Mouse (Mus musculus): ENCODE data around the gene Ppp2r5a. TPM values are rescaled to one million over a fixed set of nuclear protein-coding genes. Genes with fewer than 3 reads are reported as not detected.

Ppp2r5a gene
- 14.4 and 18.6 TPM in 2 replicates for polyA plus RNA-seq (2015; fragmentation: Nextera tagmentation; extraction: Ambion mirVana)

DNA sequence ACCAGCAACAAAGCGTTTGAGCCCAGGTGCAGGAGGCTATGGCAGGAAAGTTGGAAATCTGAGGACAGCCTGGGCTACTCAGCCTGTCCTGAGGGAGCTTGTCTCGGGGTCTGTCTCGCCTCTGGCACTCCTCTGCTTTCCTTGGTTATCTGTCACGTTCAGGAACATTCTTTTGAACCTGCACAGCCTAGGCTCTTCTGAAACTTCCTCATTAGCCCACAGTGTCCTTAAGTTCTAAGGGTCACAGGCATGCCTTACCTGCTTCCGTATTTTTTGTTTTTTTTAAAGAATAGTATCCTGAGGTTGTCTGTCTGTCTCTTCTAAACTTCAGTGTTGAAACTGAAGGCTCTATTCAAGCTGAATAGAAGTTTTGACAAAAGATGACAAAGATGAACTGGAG is at the start of gene Ppp2r5a:
Gene Ppp2r5a, minus strand, starts transcription at position 199 of the 400 bp plus-strand sequence.
- ATAC-seq (ENCODE audit: insufficient number of reproducible peaks, insufficient read depth, low FRiP score, low TSS enrichment, low read depth): no peak
- Histone ChIP-seq H3K9ac (no peak within 1 kb of the TSS), H3K27me3 (0 out of 2 replicates have a peak, but pooled peaks cover 3% of the 10 kb centered on the region), H3K4me3 (no peak within 1 kb of the TSS), H3K36me3 (no peaks in the 10 kb centered on the region), H3K4me2 (no peak within 1 kb of the TSS), H3K9me3 (no peaks in the 10 kb centered on the region), H3K4me1 (peaks cover 4% of the 10 kb centered on the region; the same call in 1 of the 2 replicates), H3K27ac (no peak within 1 kb of the TSS)
- 56% methylated on average over 5 of the region's 5 CpGs for WGBS

GRCm38 (mm10) chr1:191450614-191451013 is 47.5 kb upstream of the Ppp2r5a start:
- Histone ChIP-seq H3K27ac (no peak overlapping the region), H3K36me3 (no peaks in the 10 kb centered on the region), H3K9ac (no peak overlapping the region), H3K27me3 (no peaks in the 10 kb centered on the region), H3K4me3 (no peak overlapping the region), H3K4me1 (peaks cover 16% of the 10 kb centered on the region), H3K9me3 (no peaks in the 10 kb centered on the region), H3K4me2 (no peak overlapping the region)
- 75% methylated on average over 5 of the region's 5 CpGs for WGBS
- no peak for ATAC-seq (ENCODE audit: insufficient number of reproducible peaks, insufficient read depth, low FRiP score, low TSS enrichment, low read depth)

GRCm38 (mm10) chr1:191449537-191449936 is 46.5 kb upstream of the Ppp2r5a start:
- no peaks in the 10 kb centered on the region for H3K36me3 ChIP-seq
- no peak overlapping the region for H3K27ac ChIP-seq
- 62% methylated on average over 4 of the region's 4 CpGs for WGBS
- no peak overlapping the region for H3K4me2 ChIP-seq
- no peaks in the 10 kb centered on the region for H3K27me3 ChIP-seq
- H3K4me1 ChIP-seq: peaks cover 12% of the 10 kb centered on the region
- no peak overlapping the region for H3K4me3 ChIP-seq
- no peak for ATAC-seq (ENCODE audit: insufficient number of reproducible peaks, insufficient read depth, low FRiP score, low TSS enrichment, low read depth)
- no peak overlapping the region for H3K9ac ChIP-seq
- H3K9me3 ChIP-seq: no peaks in the 10 kb centered on the region

- H3K9me3 ChIP-seq: no peaks in the 10 kb centered on the region
- H3K4me3 ChIP-seq: no peak overlapping the region
- no peak overlapping the region for H3K9ac ChIP-seq
- no peaks in the 10 kb centered on the region for H3K4me1 ChIP-seq
- H3K4me2 ChIP-seq: no peak overlapping the region
- ATAC-seq (ENCODE audit: insufficient number of reproducible peaks, insufficient read depth, low FRiP score, low TSS enrichment, low read depth): no peak
- H3K27ac ChIP-seq: no peak overlapping the region
- no peaks in the 10 kb centered on the region for H3K36me3 ChIP-seq
- 81% methylated on average over 6 of the region's 6 CpGs for WGBS
- no peaks in the 10 kb centered on the region for H3K27me3 ChIP-seq
Measured at GRCm38 (mm10) chr1:191447391-191448016, 44.4 kb upstream of the Ppp2r5a start.

- WGBS: 81% methylated on average over 5 of the region's 5 CpGs
- Histone ChIP-seq H3K9me3 (no peaks in the 10 kb centered on the region), H3K36me3 (no peaks in the 10 kb centered on the region), H3K27me3 (no peaks in the 10 kb centered on the region), H3K4me1 (no peaks in the 10 kb centered on the region), H3K4me3 (no peak overlapping the region), H3K27ac (no peak overlapping the region), H3K4me2 (no peak overlapping the region), H3K9ac (no peak overlapping the region)
- no peak for ATAC-seq (ENCODE audit: insufficient number of reproducible peaks, insufficient read depth, low FRiP score, low TSS enrichment, low read depth)
Measured at GRCm38 (mm10) chr1:191446307-191446706, 43.2 kb upstream of the Ppp2r5a start.

DNA sequence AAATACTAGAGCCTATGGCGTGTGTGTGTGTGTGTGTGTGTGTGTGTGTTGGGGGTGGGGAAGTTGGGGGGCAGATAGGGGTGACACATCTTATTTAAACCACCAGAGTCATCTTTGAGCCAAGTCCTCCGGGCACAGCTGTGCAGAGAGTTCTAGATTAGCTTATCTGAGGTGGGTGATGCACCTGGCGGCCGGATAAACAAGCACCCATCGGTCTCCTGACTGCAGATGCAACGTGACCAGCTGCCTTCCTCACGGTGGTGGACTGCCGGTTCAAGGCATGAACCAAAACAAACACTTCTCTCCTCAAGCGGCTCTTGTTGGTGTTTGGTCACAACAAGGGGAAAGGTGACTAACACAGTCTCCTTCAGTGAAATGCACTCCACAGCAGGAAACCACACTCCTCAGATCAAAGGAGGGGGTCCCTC is 42.8 kb upstream of the Ppp2r5a start:
- Histone ChIP-seq H3K9ac (no peak overlapping the region), H3K4me1 (no peaks in the 10 kb centered on the region), H3K4me3 (no peak overlapping the region), H3K27me3 (no peaks in the 10 kb centered on the region), H3K36me3 (no peaks in the 10 kb centered on the region), H3K9me3 (no peaks in the 10 kb centered on the region), H3K27ac (no peak overlapping the region), H3K4me2 (no peak overlapping the region)
- 70% methylated on average over 9 of the region's 9 CpGs for WGBS
- no peak for ATAC-seq (ENCODE audit: insufficient number of reproducible peaks, insufficient read depth, low FRiP score, low TSS enrichment, low read depth)

- no peaks in the 10 kb centered on the region for H3K36me3 ChIP-seq
- H3K4me2 ChIP-seq: no peak overlapping the region
- H3K27me3 ChIP-seq: no peaks in the 10 kb centered on the region
- no peak overlapping the region for H3K27ac ChIP-seq
- no peak for ATAC-seq (ENCODE audit: insufficient number of reproducible peaks, insufficient read depth, low FRiP score, low TSS enrichment, low read depth)
- no peaks in the 10 kb centered on the region for H3K9me3 ChIP-seq
- H3K9ac ChIP-seq: no peak overlapping the region
- no peaks in the 10 kb centered on the region for H3K4me1 ChIP-seq
- WGBS: 87% methylated on average over 12 of the region's 12 CpGs
- no peak overlapping the region for H3K4me3 ChIP-seq
Measured at GRCm38 (mm10) chr1:191445401-191445800, 42.3 kb upstream of the Ppp2r5a start.

GRCm38 (mm10) chr1:191444467-191444866 is 41.4 kb upstream of the Ppp2r5a start:
- ATAC-seq (ENCODE audit: insufficient number of reproducible peaks, insufficient read depth, low FRiP score, low TSS enrichment, low read depth): no peak
- H3K9ac ChIP-seq: no peak overlapping the region
- H3K4me3 ChIP-seq: no peak overlapping the region
- H3K27ac ChIP-seq: no peak overlapping the region
- WGBS: 68% methylated on average over 1 of the region's 1 CpGs
- H3K9me3 ChIP-seq: no peaks in the 10 kb centered on the region
- H3K36me3 ChIP-seq: no peaks in the 10 kb centered on the region
- no peaks in the 10 kb centered on the region for H3K27me3 ChIP-seq
- H3K4me2 ChIP-seq: no peak overlapping the region
- no peaks in the 10 kb centered on the region for H3K4me1 ChIP-seq

DNA sequence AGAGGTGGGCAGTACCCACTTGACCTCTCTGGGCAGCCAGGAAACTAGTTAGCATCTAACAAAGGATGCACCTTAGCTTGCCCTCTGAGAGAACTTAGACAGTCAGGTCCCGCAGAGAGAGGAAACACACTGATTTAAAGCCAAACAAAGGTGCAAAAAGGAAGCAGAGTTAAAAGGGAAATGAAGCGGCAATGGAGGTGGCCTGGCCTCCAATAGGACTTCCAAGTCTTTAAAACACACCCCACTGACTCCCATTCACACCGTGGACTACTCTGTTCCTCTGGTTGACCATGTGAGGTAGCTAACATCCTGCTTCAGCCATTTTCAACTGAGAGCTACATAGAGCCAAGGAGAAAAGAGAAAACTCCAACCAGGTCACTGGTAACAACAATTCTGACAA is 35.9 kb upstream of the Ppp2r5a start:
- H3K4me2 ChIP-seq: no peak overlapping the region
- WGBS: 65% methylated on average over 3 of the region's 3 CpGs
- no peak for ATAC-seq (ENCODE audit: insufficient number of reproducible peaks, insufficient read depth, low FRiP score, low TSS enrichment, low read depth)

DNA sequence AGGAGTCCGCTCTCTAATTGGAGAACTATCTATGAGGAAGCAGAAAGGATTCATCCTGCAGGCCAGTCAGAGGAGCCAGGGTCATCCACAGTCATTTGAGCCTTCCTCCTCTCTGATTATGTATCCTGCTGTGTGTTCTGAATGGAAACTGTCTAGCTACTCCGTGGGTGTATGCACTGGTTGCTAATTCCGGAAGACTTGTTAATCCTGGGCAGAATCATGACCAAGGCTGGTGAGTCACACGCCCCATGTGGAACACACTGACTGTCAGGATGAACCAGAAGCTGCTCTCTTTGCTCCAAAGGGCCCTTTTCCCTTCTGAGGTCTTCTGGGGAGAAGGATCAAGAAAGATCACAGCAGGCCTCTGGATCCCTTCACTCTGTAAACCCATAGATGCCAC is 35.5 kb upstream of the Ppp2r5a start:
- ATAC-seq (ENCODE audit: insufficient number of reproducible peaks, insufficient read depth, low FRiP score, low TSS enrichment, low read depth): no peak
- Histone ChIP-seq H3K4me3 (no peak overlapping the region), H3K27me3 (no peaks in the 10 kb centered on the region), H3K9me3 (no peaks in the 10 kb centered on the region), H3K27ac (no peak overlapping the region), H3K4me1 (peaks cover 17% of the 10 kb centered on the region), H3K36me3 (no peaks in the 10 kb centered on the region), H3K4me2 (no peak overlapping the region), H3K9ac (no peak overlapping the region)
- 68% methylated on average over 4 of the region's 4 CpGs for WGBS

More for the DNA sequence above, 35.9 kb upstream of the Ppp2r5a start:
- H3K4me1 ChIP-seq: peaks cover 17% of the 10 kb centered on the region
- no peak overlapping the region for H3K27ac ChIP-seq
- H3K27me3 ChIP-seq: no peaks in the 10 kb centered on the region
- no peak overlapping the region for H3K4me3 ChIP-seq
- H3K9ac ChIP-seq: no peak overlapping the region
- no peaks in the 10 kb centered on the region for H3K9me3 ChIP-seq
- H3K36me3 ChIP-seq: no peaks in the 10 kb centered on the region

GRCm38 (mm10) chr1:191436647-191437046 is 33.6 kb upstream of the Ppp2r5a start:
- Histone ChIP-seq H3K4me1 (peaks cover 26% of the 10 kb centered on the region), H3K4me3 (no peak overlapping the region), H3K27me3 (no peaks in the 10 kb centered on the region), H3K27ac (no peak overlapping the region), H3K9ac (no peak overlapping the region), H3K36me3 (no peaks in the 10 kb centered on the region), H3K9me3 (no peaks in the 10 kb centered on the region), H3K4me2 (no peak overlapping the region)
- 29% methylated on average over 3 of the region's 3 CpGs for WGBS
- no peak for ATAC-seq (ENCODE audit: insufficient number of reproducible peaks, insufficient read depth, low FRiP score, low TSS enrichment, low read depth)

GRCm38 (mm10) chr1:191435359-191435758 is 32.3 kb upstream of the Ppp2r5a start:
- Histone ChIP-seq H3K36me3 (no peaks in the 10 kb centered on the region), H3K4me3 (no peak overlapping the region), H3K9me3 (no peaks in the 10 kb centered on the region), H3K4me1 (peaks cover 26% of the 10 kb centered on the region), H3K9ac (no peak overlapping the region), H3K27me3 (no peaks in the 10 kb centered on the region), H3K4me2 (no peak overlapping the region), H3K27ac (no peak overlapping the region)
- ATAC-seq (ENCODE audit: insufficient number of reproducible peaks, insufficient read depth, low FRiP score, low TSS enrichment, low read depth): no peak
- WGBS: 5% methylated on average over 1 of the region's 1 CpGs

Data from embryonic facial prominence, embryonic 13.5 days (tissue).